Mouse (Mus musculus): ENCODE measurements at regions not wholly inside any gene's neighbourhood (a gene's known extent, or its start where the extent isn't known, plus 50 kb on each side); places are given as distances from the start of the nearest gene placed in this dataset.

DNA sequence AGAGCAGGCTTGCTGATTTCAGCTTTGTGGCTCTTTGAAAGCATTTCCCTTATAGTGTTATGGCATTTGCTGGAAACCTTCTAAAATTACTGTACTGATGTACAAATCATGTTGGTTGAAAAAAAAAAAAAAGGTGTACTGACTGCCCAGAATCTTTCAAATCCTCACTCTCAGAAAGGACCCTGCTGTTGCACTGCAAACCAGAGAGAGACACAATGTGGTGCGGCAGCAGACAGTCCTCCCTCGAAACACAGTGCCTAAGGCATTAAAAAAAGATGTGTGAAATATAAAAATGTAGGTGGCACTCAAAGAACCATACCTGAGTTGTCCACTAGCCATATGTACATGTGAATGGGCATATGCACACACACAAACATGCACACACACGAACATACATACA lies 128.3 kb downstream of the Actr3 start:
- H3K27me3 ChIP-seq (replicated peaks; ENCODE audit: control insufficient read depth, insufficient read depth, low read length) = no peaks in the 10 kb centered on the region
- no peaks in the 10 kb centered on the region for H3K9me3 ChIP-seq (ENCODE audit: control insufficient read depth, low read length)
- no peak overlapping the region for H3K4me3 ChIP-seq (replicated peaks; ENCODE audit: low read length)
- 80% methylated on average over 3 of the region's 3 CpGs for WGBS
- no peak for ATAC-seq
- H3K4me1 ChIP-seq (replicated peaks; ENCODE audit: control insufficient read depth, insufficient read depth, low read length) = no peaks in the 10 kb centered on the region
- no peak overlapping the region for H3K4me2 ChIP-seq (ENCODE audit: low read length)
- no peaks in the 10 kb centered on the region for H3K36me3 ChIP-seq (ENCODE audit: control insufficient read depth, insufficient read depth)
- no peak overlapping the region for H3K27ac ChIP-seq (ENCODE audit: low read length)
- no peak overlapping the region for H3K9ac ChIP-seq (replicated peaks; ENCODE audit: low read depth, low read length)

DNA sequence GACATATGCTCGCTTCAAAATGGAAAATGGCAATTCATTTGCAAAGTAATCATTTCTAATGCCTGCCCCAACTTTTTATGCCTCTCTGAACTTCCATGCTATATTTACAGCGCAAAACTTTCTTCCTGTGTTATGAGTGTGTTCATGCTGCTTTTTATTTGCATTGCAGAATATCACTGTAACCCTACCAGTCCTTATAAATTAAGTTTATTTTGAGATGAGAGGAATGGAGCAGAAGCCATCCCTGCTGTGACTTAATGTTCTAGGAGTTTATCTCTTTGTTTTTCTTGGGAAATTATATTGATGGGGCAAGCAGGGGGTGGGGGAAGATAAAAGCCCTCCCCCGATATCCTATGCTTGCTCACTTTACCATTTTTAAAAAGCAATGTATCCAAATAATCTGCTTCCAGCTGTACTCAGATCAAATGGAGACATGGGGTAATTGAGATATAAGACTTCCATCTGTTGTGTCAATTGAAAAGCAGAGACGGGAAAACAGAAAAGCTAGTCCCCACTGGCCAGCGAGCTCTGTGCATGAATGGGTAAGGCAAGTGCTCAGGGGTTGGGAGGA lies 136.9 kb downstream of the Actr3 start:
- 88% methylated on average over 5 of the region's 5 CpGs for whole genome bisulfite sequencing
- no peaks in the 10 kb centered on the region for H3K9me3 ChIP-seq (ENCODE audit: control insufficient read depth, low read length)
- no peaks in the 10 kb centered on the region for H3K27me3 ChIP-seq (replicated peaks; ENCODE audit: control insufficient read depth, insufficient read depth, low read length)
- no peaks in the 10 kb centered on the region for H3K36me3 ChIP-seq (ENCODE audit: control insufficient read depth, insufficient read depth)
- no peak overlapping the region for H3K4me2 ChIP-seq (ENCODE audit: low read length)
- no peak overlapping the region for H3K4me3 ChIP-seq (replicated peaks; ENCODE audit: low read length)
- no peaks in the 10 kb centered on the region for H3K4me1 ChIP-seq (replicated peaks; ENCODE audit: control insufficient read depth, insufficient read depth, low read length)
- ATAC-seq = no peak
- no peak overlapping the region for H3K27ac ChIP-seq (ENCODE audit: low read length)
- no peak overlapping the region for H3K9ac ChIP-seq (replicated peaks; ENCODE audit: low read depth, low read length)

DNA sequence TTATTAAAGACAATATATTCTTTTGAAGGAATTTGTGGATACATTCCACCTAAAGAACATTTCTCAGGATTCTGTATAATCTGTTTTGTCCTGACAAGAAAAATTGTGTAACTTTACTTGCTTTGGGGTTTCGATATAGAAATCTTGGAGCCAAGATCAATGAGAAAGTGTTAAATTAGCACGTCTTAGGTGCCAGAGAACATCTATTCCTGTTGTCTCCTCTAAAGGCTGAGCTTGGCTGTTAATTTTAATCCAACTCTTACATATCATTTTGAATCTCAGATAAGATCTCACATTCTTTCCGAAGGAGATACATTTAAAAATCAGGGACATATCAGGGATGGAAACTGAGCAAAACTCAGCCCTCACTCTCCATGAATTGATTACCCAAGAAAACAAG lies 139.9 kb downstream of the Actr3 start:
- no peak for ATAC-seq
- no peak overlapping the region for H3K4me2 ChIP-seq (ENCODE audit: low read length)
- H3K4me3 ChIP-seq (replicated peaks; ENCODE audit: low read length) = no peak overlapping the region
- H3K4me1 ChIP-seq (replicated peaks; ENCODE audit: control insufficient read depth, insufficient read depth, low read length) = no peaks in the 10 kb centered on the region
- WGBS = 83% methylated on average over 3 of the region's 3 CpGs
- H3K36me3 ChIP-seq (ENCODE audit: control insufficient read depth, insufficient read depth) = no peaks in the 10 kb centered on the region
- H3K9ac ChIP-seq (replicated peaks; ENCODE audit: low read depth, low read length) = no peak overlapping the region
- H3K27me3 ChIP-seq (replicated peaks; ENCODE audit: control insufficient read depth, insufficient read depth, low read length) = no peaks in the 10 kb centered on the region
- no peaks in the 10 kb centered on the region for H3K9me3 ChIP-seq (ENCODE audit: control insufficient read depth, low read length)
- no peak overlapping the region for H3K27ac ChIP-seq (ENCODE audit: low read length)

- H3K27ac ChIP-seq (ENCODE audit: low read length) = no peak overlapping the region
- no peak overlapping the region for H3K4me3 ChIP-seq (replicated peaks; ENCODE audit: low read length)
- no peak overlapping the region for H3K4me2 ChIP-seq (ENCODE audit: low read length)
- 93% methylated on average over 12 of the region's 12 CpGs for WGBS
- no peaks in the 10 kb centered on the region for H3K36me3 ChIP-seq (ENCODE audit: control insufficient read depth, insufficient read depth)
- no peak overlapping the region for H3K9ac ChIP-seq (replicated peaks; ENCODE audit: low read depth, low read length)
- no peak for ATAC-seq
- no peaks in the 10 kb centered on the region for H3K4me1 ChIP-seq (replicated peaks; ENCODE audit: control insufficient read depth, insufficient read depth, low read length)
- no peaks in the 10 kb centered on the region for H3K9me3 ChIP-seq (ENCODE audit: control insufficient read depth, low read length)
- no peaks in the 10 kb centered on the region for H3K27me3 ChIP-seq (replicated peaks; ENCODE audit: control insufficient read depth, insufficient read depth, low read length)
These were observed 145.1 kb downstream of the Actr3 start for GRCm38 (mm10) chr1:125290320-125291021.

DNA sequence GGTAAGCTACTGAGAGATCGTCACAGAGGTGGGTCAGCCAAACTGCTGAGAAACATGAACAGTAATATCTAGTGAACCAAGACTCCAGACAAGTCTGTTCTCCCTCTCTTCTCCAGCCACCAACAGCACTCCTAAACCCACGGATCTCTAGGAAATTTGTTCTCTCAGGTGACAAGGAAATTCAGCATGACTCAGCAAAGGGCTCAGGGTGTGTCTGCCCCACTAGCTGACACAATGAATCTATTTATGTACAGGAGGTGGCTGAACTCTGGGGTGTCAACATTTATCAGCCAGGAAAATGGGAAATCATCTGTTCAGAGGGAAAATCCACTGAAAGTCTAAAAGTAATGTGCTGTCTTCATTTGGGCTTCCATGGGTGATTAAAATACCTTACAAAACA lies 149.2 kb downstream of the Actr3 start:
- Histone ChIP-seq H3K4me1 (replicated peaks; ENCODE audit: control insufficient read depth, insufficient read depth, low read length) (no peaks in the 10 kb centered on the region), H3K27me3 (replicated peaks; ENCODE audit: control insufficient read depth, insufficient read depth, low read length) (no peaks in the 10 kb centered on the region), H3K9me3 (ENCODE audit: control insufficient read depth, low read length) (no peaks in the 10 kb centered on the region), H3K4me3 (replicated peaks; ENCODE audit: low read length) (no peak overlapping the region), H3K9ac (replicated peaks; ENCODE audit: low read depth, low read length) (no peak overlapping the region), H3K36me3 (ENCODE audit: control insufficient read depth, insufficient read depth) (no peaks in the 10 kb centered on the region), H3K4me2 (ENCODE audit: low read length) (no peak overlapping the region), H3K27ac (ENCODE audit: low read length) (no peak overlapping the region)
- no peak for ATAC-seq
- WGBS = 75% methylated on average over 2 of the region's 2 CpGs

DNA sequence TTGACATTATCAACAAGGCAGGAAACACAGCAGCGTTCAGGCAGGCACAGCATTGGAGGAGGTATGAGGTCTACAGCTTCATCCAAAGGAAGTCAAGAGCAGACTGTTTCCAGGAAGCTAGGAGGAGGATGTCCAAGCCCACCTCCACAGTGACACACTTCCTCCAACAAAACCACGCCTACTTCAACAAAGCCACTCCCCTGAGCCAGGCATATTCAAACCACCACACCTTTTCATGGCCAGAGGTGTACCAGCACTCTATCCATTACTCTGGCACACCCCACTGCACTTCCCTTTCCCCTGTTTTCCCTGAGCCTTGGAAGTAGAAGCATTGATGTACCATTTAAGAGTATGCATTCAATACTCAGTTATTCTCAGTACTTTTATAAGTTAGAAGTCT lies 150.8 kb downstream of the Actr3 start:
- H3K9ac ChIP-seq (replicated peaks; ENCODE audit: low read depth, low read length) = no peak overlapping the region
- no peak overlapping the region for H3K27ac ChIP-seq (ENCODE audit: low read length)
- no peak for ATAC-seq
- H3K9me3 ChIP-seq (ENCODE audit: control insufficient read depth, low read length) = no peaks in the 10 kb centered on the region; the same call in 1 of the 2 replicates
- H3K4me2 ChIP-seq (ENCODE audit: low read length) = no peak overlapping the region
- H3K4me3 ChIP-seq (replicated peaks; ENCODE audit: low read length) = no peak overlapping the region
- H3K4me1 ChIP-seq (replicated peaks; ENCODE audit: control insufficient read depth, insufficient read depth, low read length) = no peaks in the 10 kb centered on the region
- no peaks in the 10 kb centered on the region for H3K27me3 ChIP-seq (replicated peaks; ENCODE audit: control insufficient read depth, insufficient read depth, low read length)
- H3K36me3 ChIP-seq (ENCODE audit: control insufficient read depth, insufficient read depth) = no peaks in the 10 kb centered on the region
- WGBS = 92% methylated on average over 2 of the region's 2 CpGs

DNA sequence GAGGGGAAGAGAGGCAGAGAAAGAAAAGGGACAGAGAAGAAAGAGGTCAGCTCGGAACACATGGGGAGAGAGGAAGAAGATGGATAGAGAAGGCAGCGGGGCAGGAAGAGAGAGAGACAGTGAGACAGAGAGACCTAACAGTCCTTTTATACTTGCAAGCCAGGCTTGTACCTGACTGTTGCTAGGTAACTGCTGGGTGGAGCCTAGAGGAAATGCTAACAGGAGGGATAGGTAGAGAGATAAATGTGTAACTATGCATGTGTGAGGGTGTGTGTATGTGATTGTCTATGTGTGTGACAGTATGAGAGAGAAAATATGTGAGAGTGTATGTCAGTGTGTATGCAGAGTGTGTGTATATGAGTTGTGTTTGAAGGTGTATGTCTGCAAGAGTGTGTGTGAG lies 161.8 kb downstream of the Actr3 start:
- Histone ChIP-seq H3K9ac (replicated peaks; ENCODE audit: low read depth, low read length) (no peak overlapping the region), H3K4me1 (replicated peaks; ENCODE audit: control insufficient read depth, insufficient read depth, low read length) (no peaks in the 10 kb centered on the region), H3K4me2 (ENCODE audit: low read length) (no peak overlapping the region), H3K9me3 (ENCODE audit: control insufficient read depth, low read length) (no peaks in the 10 kb centered on the region), H3K27ac (ENCODE audit: low read length) (no peak overlapping the region), H3K4me3 (replicated peaks; ENCODE audit: low read length) (no peak overlapping the region), H3K36me3 (ENCODE audit: control insufficient read depth, insufficient read depth) (no peaks in the 10 kb centered on the region), H3K27me3 (replicated peaks; ENCODE audit: control insufficient read depth, insufficient read depth, low read length) (no peaks in the 10 kb centered on the region)
- 57% methylated on average over 2 of the region's 2 CpGs for WGBS
- no peak for ATAC-seq

GRCm38 (mm10) chr1:125263684-125264083 lies 171.8 kb downstream of the Actr3 start:
- no peak overlapping the region for H3K4me3 ChIP-seq (replicated peaks; ENCODE audit: low read length)
- 75% methylated on average over 6 of the region's 6 CpGs for WGBS
- H3K4me2 ChIP-seq (ENCODE audit: low read length) = no peak overlapping the region
- no peaks in the 10 kb centered on the region for H3K9me3 ChIP-seq (ENCODE audit: control insufficient read depth, low read length)
- ATAC-seq = no peak
- H3K36me3 ChIP-seq (ENCODE audit: control insufficient read depth, insufficient read depth) = no peaks in the 10 kb centered on the region
- no peaks in the 10 kb centered on the region for H3K4me1 ChIP-seq (replicated peaks; ENCODE audit: control insufficient read depth, insufficient read depth, low read length)
- no peak overlapping the region for H3K9ac ChIP-seq (replicated peaks; ENCODE audit: low read depth, low read length)
- H3K27me3 ChIP-seq (replicated peaks; ENCODE audit: control insufficient read depth, insufficient read depth, low read length) = no peaks in the 10 kb centered on the region
- H3K27ac ChIP-seq (ENCODE audit: low read length) = no peak overlapping the region

GRCm38 (mm10) chr1:125263068-125263467 lies 172.5 kb downstream of the Actr3 start:
- Histone ChIP-seq H3K4me2 (ENCODE audit: low read length) (no peak overlapping the region), H3K27ac (ENCODE audit: low read length) (no peak overlapping the region), H3K4me3 (replicated peaks; ENCODE audit: low read length) (no peak overlapping the region), H3K36me3 (ENCODE audit: control insufficient read depth, insufficient read depth) (no peaks in the 10 kb centered on the region), H3K27me3 (replicated peaks; ENCODE audit: control insufficient read depth, insufficient read depth, low read length) (no peaks in the 10 kb centered on the region), H3K9ac (replicated peaks; ENCODE audit: low read depth, low read length) (no peak overlapping the region), H3K9me3 (ENCODE audit: control insufficient read depth, low read length) (no peaks in the 10 kb centered on the region), H3K4me1 (replicated peaks; ENCODE audit: control insufficient read depth, insufficient read depth, low read length) (no peaks in the 10 kb centered on the region)
- 74% methylated on average over 6 of the region's 6 CpGs for WGBS
- no peak for ATAC-seq

DNA sequence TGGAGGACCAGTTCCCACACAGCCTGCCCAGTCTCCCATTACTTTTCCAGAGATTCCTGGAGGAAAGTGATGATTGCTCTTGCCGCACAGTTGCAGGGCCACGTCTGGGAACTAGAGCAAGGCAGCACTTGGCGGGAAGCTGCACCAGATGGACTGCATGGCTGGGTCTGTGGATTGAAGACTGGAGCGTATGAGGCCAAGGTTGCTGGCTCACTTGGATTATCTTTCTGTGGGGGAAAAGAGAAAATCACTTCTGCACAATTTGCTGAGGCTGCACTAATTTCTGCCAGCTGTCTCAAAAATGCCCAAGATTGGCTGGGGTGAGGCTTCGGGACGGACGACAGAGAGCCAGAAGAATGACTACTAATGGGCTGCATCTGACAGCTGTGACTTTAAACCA lies 193.2 kb downstream of the Actr3 start:
- Histone ChIP-seq H3K27ac (ENCODE audit: low read length) (no peak overlapping the region), H3K9me3 (ENCODE audit: control insufficient read depth, low read length) (no peaks in the 10 kb centered on the region), H3K36me3 (ENCODE audit: control insufficient read depth, insufficient read depth) (no peaks in the 10 kb centered on the region), H3K27me3 (replicated peaks; ENCODE audit: control insufficient read depth, insufficient read depth, low read length) (no peaks in the 10 kb centered on the region), H3K9ac (replicated peaks; ENCODE audit: low read depth, low read length) (no peak overlapping the region), H3K4me2 (ENCODE audit: low read length) (no peak overlapping the region), H3K4me1 (replicated peaks; ENCODE audit: control insufficient read depth, insufficient read depth, low read length) (no peaks in the 10 kb centered on the region), H3K4me3 (replicated peaks; ENCODE audit: low read length) (no peak overlapping the region)
- 82% methylated on average over 7 of the region's 7 CpGs for WGBS
- ATAC-seq = peak; percentile 28; the same call in 1 of the 2 replicates
